Mouse (Mus musculus): ENCODE measurements around the gene Adamtsl2. TPM values are rescaled to one million over a fixed set of nuclear protein-coding genes. Genes with fewer than 3 reads are reported as not detected.

The Adamtsl2 gene
- polyA plus RNA-seq, 1 experiment from 2014 or later = 9.6 TPM

DNA sequence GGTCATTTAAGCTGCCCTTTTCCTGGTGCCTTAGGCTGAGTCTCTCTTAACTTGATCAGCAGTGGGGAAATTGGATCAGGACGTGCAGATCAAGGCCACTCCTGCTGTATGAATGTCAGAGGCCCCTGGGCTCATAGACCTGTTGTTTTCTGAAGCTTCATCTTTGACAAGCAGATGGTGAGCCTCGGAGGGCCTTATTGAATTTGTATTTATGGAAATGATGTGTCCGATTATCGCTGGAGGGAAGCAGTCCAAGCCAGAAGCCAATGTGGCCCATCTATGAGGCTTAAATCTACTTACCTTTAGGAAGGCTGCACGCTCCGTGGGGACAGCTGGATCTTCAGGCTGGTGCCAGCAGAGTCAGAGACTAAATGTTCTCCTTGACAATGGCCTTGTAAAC is 77.4 kb downstream of the Adamtsl2 start:
- WGBS = 55% methylated on average over 6 of the region's 6 CpGs

More for the DNA sequence above, 77.4 kb downstream of the Adamtsl2 start:
- H3K27ac ChIP-seq (ENCODE audit: low read depth, low read length) = no peak overlapping the region
- no peak overlapping the region for H3K9ac ChIP-seq (ENCODE audit: low read depth, low read length)
- H3K4me3 ChIP-seq (ENCODE audit: low read length) = no peak overlapping the region
- H3K9me3 ChIP-seq (ENCODE audit: control insufficient read depth, low read length) = no peaks in the 10 kb centered on the region
- H3K4me2 ChIP-seq (ENCODE audit: low read length) = no peak overlapping the region
- no peaks in the 10 kb centered on the region; the same call in 1 of the 2 replicates for H3K27me3 ChIP-seq (replicated peaks; ENCODE audit: control insufficient read depth, insufficient read depth, low read length)
- ATAC-seq = no peak
- H3K36me3 ChIP-seq (ENCODE audit: control insufficient read depth, insufficient read depth, low read length) = no peaks in the 10 kb centered on the region
- H3K4me1 ChIP-seq (ENCODE audit: control insufficient read depth, insufficient read depth, low read depth, low read length) = no peaks in the 10 kb centered on the region

Other genes starting within 250 kb of the Adamtsl2 start
- gene Abo, start 214.4 kb upstream of the Adamtsl2 start, polyA plus RNA-seq (2015; fragmentation: Nextera tagmentation; extraction: Ambion mirVana) = not detected in 2 replicates
- gene Surf6, start 176.5 kb upstream of the Adamtsl2 start, polyA plus RNA-seq (2015; fragmentation: Nextera tagmentation; extraction: Ambion mirVana) = 31.1 and 32.2 TPM in 2 replicates
- gene Med22, start 168.7 kb upstream of the Adamtsl2 start, polyA plus RNA-seq (2015; fragmentation: Nextera tagmentation; extraction: Ambion mirVana) = 119 and 124 TPM in 2 replicates
- gene Rpl7a, start 168.6 kb upstream of the Adamtsl2 start, polyA plus RNA-seq (2015; fragmentation: Nextera tagmentation; extraction: Ambion mirVana) = 341 and 368 TPM in 2 replicates
- gene Surf2, start 163.0 kb upstream of the Adamtsl2 start, polyA plus RNA-seq (2015; fragmentation: Nextera tagmentation; extraction: Ambion mirVana) = 55.8 and 57.3 TPM in 2 replicates
- gene Surf1, start 162.8 kb upstream of the Adamtsl2 start, polyA plus RNA-seq (2015; fragmentation: Nextera tagmentation; extraction: Ambion mirVana) = 87.3 and 98.9 TPM in 2 replicates
- gene Surf4, start 145.5 kb upstream of the Adamtsl2 start, polyA plus RNA-seq (2015; fragmentation: Nextera tagmentation; extraction: Ambion mirVana) = 110 and 121 TPM in 2 replicates
- 0.06 and 0.14 TPM in 2 replicates for gene Stkld1, start 145.3 kb upstream of the Adamtsl2 start, polyA plus RNA-seq (2015; fragmentation: Nextera tagmentation; extraction: Ambion mirVana)
- 39.6 and 41.0 TPM in 2 replicates for gene Rexo4, start 115.0 kb upstream of the Adamtsl2 start, polyA plus RNA-seq (2015; fragmentation: Nextera tagmentation; extraction: Ambion mirVana)
- 0.29 TPM in 1 of 2 replicates, not detected in the other for gene Adamts13, start 106.0 kb upstream of the Adamtsl2 start, polyA plus RNA-seq (2015; fragmentation: Nextera tagmentation; extraction: Ambion mirVana)
- gene Cacfd1, start 69.5 kb upstream of the Adamtsl2 start, polyA plus RNA-seq (2015; fragmentation: Nextera tagmentation; extraction: Ambion mirVana) = 103 TPM in 2 replicates
- 18.0 and 21.6 TPM in 2 replicates for gene Slc2a6, start 51.4 kb upstream of the Adamtsl2 start, polyA plus RNA-seq (2015; fragmentation: Nextera tagmentation; extraction: Ambion mirVana)
- gene Mymk, start 7.2 kb upstream of the Adamtsl2 start, polyA plus RNA-seq (2015; fragmentation: Nextera tagmentation; extraction: Ambion mirVana) = 0.21 and 3.5 TPM in 2 replicates
- gene Fam163b, start 63.1 kb downstream of the Adamtsl2 start, polyA plus RNA-seq (2015; fragmentation: Nextera tagmentation; extraction: Ambion mirVana) = 10.2 and 10.3 TPM in 2 replicates
- gene Dbh, start 85.9 kb downstream of the Adamtsl2 start, polyA plus RNA-seq (2015; fragmentation: Nextera tagmentation; extraction: Ambion mirVana) = 4.9 and 5.8 TPM in 2 replicates
- gene Sardh, start 169.0 kb downstream of the Adamtsl2 start, polyA plus RNA-seq (2015; fragmentation: Nextera tagmentation; extraction: Ambion mirVana) = 9.1 and 10.2 TPM in 2 replicates